Mouse (Mus musculus) E14TG2a.4 (cell line): ENCODE results near the gene St3gal3.

ENCODE experiments used
- CTCF ChIP-seq: conservative IDR thresholded peaks from 2 replicates; pipeline ENCODE4 v1.5.1; 2014; ENCODE audit warnings: low read length
- NANOG ChIP-seq: IDR thresholded peaks from 2 replicates; pipeline ENCODE4 v1.6.1; 2014; ENCODE audit warnings: borderline replicate concordance, low read length, mixed read lengths
- POU5F1 ChIP-seq: IDR thresholded peaks from 2 replicates; pipeline ENCODE4 v1.6.1; 2014; ENCODE audit warnings: low read length, borderline replicate concordance

GRCm38 (mm10) chr4:117992036-117992435 lies 142.7 kb downstream of the St3gal3 start:
- TF ChIP-seq NANOG (no peak), CTCF (no peak), POU5F1 (no peak)
